Mouse (Mus musculus) kidney, embryonic 14.5 days (tissue): ENCODE data around the gene Nkiras2. TPM values are rescaled to one million over a fixed set of nuclear protein-coding genes. Genes with fewer than 3 reads are reported as not detected.

Source experiments
- ATAC-seq: fragments of 200-750 bp; cut with Nextera tagmentation; 2 replicates; pipeline ENCODE4 v1.8.0; 2017; ENCODE audit warnings: moderate number of reproducible peaks, mild to moderate bottlenecking, moderate TSS enrichment, moderate library complexity; ENCODE audit not compliant: low FRiP score, low TSS enrichment
- H3K27ac ChIP-seq: fragments of 300-500 bp; sonication (generic); 2 replicates; pipeline ENCODE4 v1.5.1; 2014; ENCODE audit warnings: low read depth, mild to moderate bottlenecking, low read length, moderate library complexity, mixed read lengths
- H3K27me3 ChIP-seq: fragments of 300-500 bp; sonication (generic); 2 replicates; pipeline ENCODE4 v1.6.1; 2014; ENCODE audit warnings: mild to moderate bottlenecking, low read length; ENCODE audit not compliant: control insufficient read depth, insufficient read depth
- H3K36me3 ChIP-seq: fragments of 300-500 bp; sonication (generic); 2 replicates; pipeline ENCODE4 v1.6.1; 2014; ENCODE audit warnings: low read length, mixed read lengths; ENCODE audit not compliant: control insufficient read depth, insufficient read depth
- H3K4me1 ChIP-seq: fragments of 300-500 bp; sonication (generic); 2 replicates; pipeline ENCODE4 v1.6.1; 2014; ENCODE audit warnings: low read length, mixed read lengths; ENCODE audit not compliant: control insufficient read depth, insufficient read depth
- H3K4me2 ChIP-seq: fragments of 300-500 bp; sonication (generic); replicated peaks from 2 replicates; pipeline ENCODE4 v1.6.1; 2014; ENCODE audit warnings: low read depth, mild to moderate bottlenecking, low read length
- H3K4me3 ChIP-seq: fragments of 300-500 bp; sonication (generic); 2 replicates; pipeline ENCODE4 v1.5.1; 2014; ENCODE audit warnings: mild to moderate bottlenecking, low read length
- H3K9ac ChIP-seq: fragments of 300-500 bp; sonication (generic); 2 replicates; pipeline ENCODE4 v1.6.1; 2014; ENCODE audit warnings: low read depth, mild to moderate bottlenecking, low read length, moderate library complexity
- H3K9me3 ChIP-seq: fragments of 300-500 bp; sonication (generic); 2 replicates; pipeline ENCODE4 v1.6.1; 2016; ENCODE audit warnings: low read length; ENCODE audit not compliant: control insufficient read depth
- WGBS: fragments of 180-500 bp; shearing (Covaris S2); extraction: QIAGEN DNeasy Blood & Tissue Kit; methylation state at CpG from one replicate; pipeline ENCODE4 v1.1.7; 2014; 5-methylcytosine and 5-hydroxymethylcytosine counted together
- polyA plus RNA-seq: library from polyadenylated mRNA; unstranded; fragments of >200 nt; fragmentation: Nextera tagmentation; extraction: Ambion mirVana; gene quantifications from 2 replicates; pipeline ENCODE4 v1.2.1, GENCODE M21; 2014

Nkiras2 gene
- 63.6 and 67.6 TPM in 2 replicates for polyA plus RNA-seq

DNA sequence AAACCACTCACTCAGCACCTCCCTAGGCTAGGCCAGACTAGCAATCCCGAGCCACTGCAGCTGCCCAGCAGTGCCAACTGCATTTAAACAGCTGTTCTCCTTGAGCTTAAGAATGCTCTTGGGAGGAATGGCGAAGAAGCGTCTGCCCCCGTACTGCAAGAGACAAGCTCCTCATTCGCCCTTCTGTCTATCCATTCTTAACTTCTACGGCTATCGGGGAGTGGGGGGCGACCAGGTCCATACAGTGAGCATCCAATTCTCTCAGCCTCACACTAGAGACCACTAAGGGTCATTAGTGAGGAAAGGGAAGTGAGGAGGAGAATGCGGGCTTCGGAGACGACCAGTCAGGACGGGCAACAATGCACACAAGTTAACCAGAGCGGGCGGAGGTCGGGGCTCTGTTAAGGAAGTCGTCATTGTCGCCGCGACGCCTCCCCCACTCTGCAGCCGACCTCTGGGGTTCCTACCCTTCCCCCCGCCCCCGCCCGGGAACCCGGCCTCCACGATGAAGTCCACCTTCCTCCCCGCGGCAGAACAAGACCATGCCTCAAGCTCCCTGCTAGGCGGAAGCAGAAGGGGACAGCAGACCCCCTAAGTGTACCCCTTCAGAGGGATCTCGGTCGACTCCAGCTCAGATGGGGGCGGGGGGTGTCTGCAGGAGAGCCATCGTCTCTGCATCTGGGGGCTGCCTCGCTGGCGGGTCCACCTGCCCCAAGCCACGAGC lies at the start of gene Nkiras2:
Gene Nkiras2, plus strand, starts transcription at position 484 of the 724 bp plus-strand sequence.
- Histone ChIP-seq H3K9me3 (no peaks in the 10 kb centered on the region), H3K4me2 (peak within 1 kb of the TSS; percentile 88), H3K27me3 (no peaks in the 10 kb centered on the region), H3K36me3 (0 out of 2 replicates have a peak, but pooled peaks cover 5% of the 10 kb centered on the region), H3K27ac (peak within 1 kb of the TSS; percentile 92), H3K4me3 (peak within 1 kb of the TSS; percentile 77), H3K9ac (peak within 1 kb of the TSS; percentile 84), H3K4me1 (peaks cover 19% of the 10 kb centered on the region)
- ATAC-seq = peak; percentile 45
- under 1% methylated on average over 34 of the region's 36 CpGs for WGBS

DNA sequence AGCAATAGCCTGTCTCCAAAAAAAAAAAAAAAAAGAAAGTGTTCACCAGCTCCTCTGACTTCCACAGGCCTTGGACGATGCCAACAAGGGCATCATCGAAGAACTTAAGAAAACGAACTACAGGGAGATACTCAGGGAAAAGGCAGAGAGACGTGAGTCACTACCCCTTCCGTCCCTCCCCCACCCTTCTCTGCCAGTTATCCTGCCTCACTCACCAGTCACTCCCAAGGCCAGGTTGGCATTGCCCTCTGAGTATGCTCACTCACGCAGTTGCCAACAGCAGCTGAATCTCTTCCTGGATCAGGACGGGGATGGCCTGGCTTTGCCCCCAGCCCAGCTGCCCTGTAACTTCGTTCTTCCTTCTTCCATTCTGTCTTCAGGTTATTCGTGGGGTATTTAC lies 49.3 kb upstream of the Nkiras2 start:
- Histone ChIP-seq H3K4me1 (0 out of 2 replicates have a peak, but pooled peaks cover 8% of the 10 kb centered on the region), H3K4me2 (no peak overlapping the region), H3K27me3 (no peaks in the 10 kb centered on the region), H3K4me3 (no peak overlapping the region), H3K9ac (no peak overlapping the region), H3K36me3 (no peaks in the 10 kb centered on the region), H3K9me3 (no peaks in the 10 kb centered on the region), H3K27ac (no peak overlapping the region)
- no peak for ATAC-seq
- 50% methylated on average over 9 of the region's 9 CpGs for WGBS

GRCm38 (mm10) chr11:100570430-100571201 lies 48.4 kb upstream of the Nkiras2 start:
- 11% methylated on average over 8 of the region's 8 CpGs for WGBS
- peak overlapping the region; percentile 5; the same call in 1 of the 2 replicates for H3K4me3 ChIP-seq

GRCm38 (mm10) chr11:100571202-100571567 lies 47.9 kb upstream of the Nkiras2 start:
- Histone ChIP-seq H3K27ac (no peak overlapping the region), H3K4me3 (peak overlapping the region; percentile 5; the same call in 1 of the 2 replicates), H3K27me3 (no peaks in the 10 kb centered on the region), H3K36me3 (no peaks in the 10 kb centered on the region), H3K9ac (peak overlapping the region; percentile 32; the same call in 1 of the 2 replicates), H3K9me3 (no peaks in the 10 kb centered on the region), H3K4me1 (0 out of 2 replicates have a peak, but pooled peaks cover 8% of the 10 kb centered on the region), H3K4me2 (peak overlapping the region; percentile 39)
- ATAC-seq = no peak; the same call in 1 of the 2 replicates
- 8% methylated on average over 16 of the region's 16 CpGs for WGBS

More at GRCm38 (mm10) chr11:100570430-100571201, 48.4 kb upstream of the Nkiras2 start:
- Histone ChIP-seq H3K27me3 (no peaks in the 10 kb centered on the region), H3K4me1 (0 out of 2 replicates have a peak, but pooled peaks cover 8% of the 10 kb centered on the region), H3K36me3 (no peaks in the 10 kb centered on the region), H3K4me2 (peak overlapping the region; percentile 39), H3K9ac (no peak overlapping the region), H3K27ac (no peak overlapping the region), H3K9me3 (no peaks in the 10 kb centered on the region)
- ATAC-seq = peak; percentile 41; the same call in 1 of the 2 replicates

DNA sequence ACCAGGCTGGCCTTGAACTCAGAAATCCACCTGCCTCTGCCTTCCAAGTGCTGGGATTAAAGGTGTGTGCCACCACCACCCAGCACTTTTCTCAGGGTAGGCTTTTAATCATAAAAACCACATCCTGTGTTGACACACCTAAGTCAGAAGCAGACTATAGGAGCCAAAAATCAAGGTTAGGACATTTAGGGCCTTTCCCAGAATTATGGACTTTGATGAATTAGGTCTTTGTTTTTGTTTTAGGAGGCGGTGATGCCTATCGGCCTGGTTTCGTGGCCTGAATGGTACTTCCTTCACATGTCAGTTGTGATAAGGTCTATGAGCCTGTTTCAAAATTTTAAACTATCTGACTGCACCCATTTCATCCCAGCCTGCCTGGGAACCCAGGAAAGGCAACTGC lies 44.9 kb upstream of the Nkiras2 start:
- Histone ChIP-seq H3K4me2 (peak overlapping the region; percentile 53), H3K4me1 (0 out of 2 replicates have a peak, but pooled peaks cover 8% of the 10 kb centered on the region), H3K4me3 (peak overlapping the region; percentile 65; the same call in 1 of the 2 replicates), H3K27ac (no peak overlapping the region), H3K36me3 (peaks cover 13% of the 10 kb centered on the region; the same call in 1 of the 2 replicates), H3K9me3 (no peaks in the 10 kb centered on the region), H3K9ac (no peak overlapping the region), H3K27me3 (no peaks in the 10 kb centered on the region)
- ATAC-seq = no peak
- 77% methylated on average over 3 of the region's 3 CpGs for WGBS

- H3K4me2 ChIP-seq = peak within 1 kb of the TSS; percentile 53
- H3K4me3 ChIP-seq = peak within 1 kb of the TSS; percentile 65
- WGBS = 2% methylated on average over 47 of the region's 47 CpGs
- H3K9ac ChIP-seq = peak within 1 kb of the TSS; percentile 53
- no peaks in the 10 kb centered on the region for H3K27me3 ChIP-seq
- ATAC-seq = peak; percentile 79
- H3K36me3 ChIP-seq = peaks cover 19% of the 10 kb centered on the region; the same call in 1 of the 2 replicates
- no peaks in the 10 kb centered on the region for H3K9me3 ChIP-seq
- 0 out of 2 replicates have a peak, but pooled peaks cover 8% of the 10 kb centered on the region for H3K4me1 ChIP-seq
- H3K27ac ChIP-seq = peak within 1 kb of the TSS; percentile 13; the same call in 1 of the 2 replicates
Observed at GRCm38 (mm10) chr11:100574708-100575483, 44.1 kb upstream of the Nkiras2 start, which contains the start of gene Cnp. TSS of gene Cnp (plus strand) at chr11:100574904.

DNA sequence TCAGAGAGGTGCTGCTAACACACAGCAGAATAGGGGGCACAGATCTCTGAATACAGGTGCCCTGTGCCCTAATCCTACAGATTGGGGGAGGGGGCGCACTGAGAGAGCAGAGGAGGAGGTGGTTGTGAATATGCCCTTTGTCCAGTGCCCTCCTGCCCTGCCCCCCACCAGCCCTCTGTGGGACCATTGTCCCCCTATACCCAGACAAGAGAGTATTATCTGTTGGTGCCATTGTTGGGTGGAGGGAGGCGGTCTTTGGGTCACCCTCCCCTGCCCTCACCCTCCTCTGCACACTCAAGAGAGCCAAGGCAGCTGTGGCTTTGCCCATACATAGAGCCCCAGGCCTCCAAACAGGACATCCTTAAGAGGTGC lies 43.6 kb upstream of the Nkiras2 start:
- no peak for ATAC-seq
- 0 out of 2 replicates have a peak, but pooled peaks cover 5% of the 10 kb centered on the region for H3K4me1 ChIP-seq
- H3K27me3 ChIP-seq = no peaks in the 10 kb centered on the region
- peak overlapping the region; percentile 65 for H3K4me3 ChIP-seq
- peaks cover 24% of the 10 kb centered on the region; the same call in 1 of the 2 replicates for H3K36me3 ChIP-seq
- H3K4me2 ChIP-seq = peak overlapping the region; percentile 53
- 42% methylated on average over 2 of the region's 2 CpGs for WGBS
- H3K27ac ChIP-seq = peak overlapping the region; percentile 13; the same call in 1 of the 2 replicates
- peak overlapping the region; percentile 53 for H3K9ac ChIP-seq
- no peaks in the 10 kb centered on the region for H3K9me3 ChIP-seq

GRCm38 (mm10) chr11:100576256-100576655 lies 42.8 kb upstream of the Nkiras2 start:
- 0 out of 2 replicates have a peak, but pooled peaks cover under 1% of the 10 kb centered on the region for H3K4me1 ChIP-seq
- no peaks in the 10 kb centered on the region for H3K9me3 ChIP-seq
- no peak overlapping the region for H3K9ac ChIP-seq
- WGBS = 73% methylated on average over 21 of the region's 21 CpGs
- no peak for ATAC-seq
- H3K27me3 ChIP-seq = no peaks in the 10 kb centered on the region
- no peak overlapping the region for H3K4me3 ChIP-seq
- H3K4me2 ChIP-seq = no peak overlapping the region
- peaks cover 31% of the 10 kb centered on the region; the same call in 1 of the 2 replicates for H3K36me3 ChIP-seq
- H3K27ac ChIP-seq = no peak overlapping the region
